In the genomic region with DNA sequence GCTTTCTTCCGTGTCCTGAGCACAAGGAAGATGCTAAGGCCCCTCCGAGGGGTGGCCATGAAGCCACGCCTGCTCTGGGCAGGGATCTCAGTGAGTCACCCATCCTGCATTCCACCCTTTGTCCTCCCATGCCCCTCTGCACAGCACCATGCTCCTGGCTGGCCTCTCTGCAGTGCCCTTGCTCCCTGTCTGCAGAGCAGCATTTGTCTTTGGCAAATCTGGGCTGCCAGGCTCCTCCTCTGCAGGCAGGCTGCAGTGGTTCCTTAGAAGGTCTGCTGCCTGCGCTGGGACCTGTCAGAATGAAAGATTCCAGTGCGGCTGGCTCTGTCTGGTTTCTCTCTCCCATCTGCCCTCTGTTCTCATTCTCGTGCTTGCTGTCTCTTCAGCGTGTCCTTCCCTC, we compare ENCODE assay signal across 8 mouse cellular contexts.
DNase-seq lines count a peak whose midpoint lies in the region; ATAC-seq and TF ChIP-seq lines count a peak whose summit lies in the region.

No protein-coding gene starts in this region.

- ATAC-seq in kidney, postnatal 0 days (replicated peaks; ENCODE audit: low FRiP score, low read depth): peak; percentile 86; the same call in 1 of the 2 replicates
- ATAC-seq in hindbrain, postnatal 0 days: peak; percentile 83

- no peak overlapping the region for H3K9ac ChIP-seq in kidney, postnatal 0 days (ENCODE audit: low read depth, low read length)
- H3K9ac ChIP-seq in hindbrain, postnatal 0 days (replicated peaks; ENCODE audit: low read length): no peak overlapping the region

- no peak for TF ChIP-seq CTCF in kidney, postnatal 0 days (IDR thresholded peaks at IDR 0.05; ENCODE audit: low read depth)
- no peak for TF ChIP-seq CTCF in hindbrain, postnatal 0 days (IDR thresholded peaks at IDR 0.05; ENCODE audit: low read depth)

- peak; percentile 32 for DNase-seq in kidney, postnatal 0 days (ENCODE audit: low spot score)
- no peak for DNase-seq in kidney, adult 11 months
- peak; percentile 62 for DNase-seq in embryo, embryonic 10 days (ENCODE audit: low spot score)
- peak; percentile 31 for DNase-seq in gastrocnemius, postnatal 25 days
- peak; percentile 76 for DNase-seq in hindbrain, postnatal 0 days (ENCODE audit: low spot score)
- DNase-seq in lung, postnatal 36 days: peak; percentile 4
- peak; percentile 37 for DNase-seq in right cerebral cortex, postnatal 14 days
- DNase-seq in thymus, adult 18-20 months: no peak

- H3K36me3 ChIP-seq in kidney, postnatal 0 days (ENCODE audit: insufficient read depth, low read length): no peaks in the 10 kb centered on the region
- H3K36me3 ChIP-seq in hindbrain, postnatal 0 days (ENCODE audit: insufficient read depth, low read length): no peaks in the 10 kb centered on the region

- no peaks in the 10 kb centered on the region for H3K4me1 ChIP-seq in kidney, postnatal 0 days (replicated peaks; ENCODE audit: insufficient read depth, low read length)
- peaks cover 13% of the 10 kb centered on the region for H3K4me1 ChIP-seq in hindbrain, postnatal 0 days (ENCODE audit: insufficient read depth, low read length)

- H3K9me3 ChIP-seq in kidney, postnatal 0 days (replicated peaks; ENCODE audit: low read length): no peaks in the 10 kb centered on the region
- no peaks in the 10 kb centered on the region for H3K9me3 ChIP-seq in hindbrain, postnatal 0 days (ENCODE audit: low read length)

- no peak overlapping the region for H3K27ac ChIP-seq in kidney, postnatal 0 days
- H3K27ac ChIP-seq in hindbrain, postnatal 0 days: peak overlapping the region; percentile 79

- H3K4me2 ChIP-seq in kidney, postnatal 0 days (ENCODE audit: low read length): no peak overlapping the region
- H3K4me2 ChIP-seq in hindbrain, postnatal 0 days (ENCODE audit: low read depth, low read length): 0 out of 2 replicates have a peak overlapping the region, but pooled peaks have one; percentile 18

- WGBS in kidney, postnatal 0 days: 12% methylated on average over 7 of the region's 7 CpGs
- whole genome bisulfite sequencing in hindbrain, postnatal 0 days: 8% methylated on average over 7 of the region's 7 CpGs

- H3K27me3 ChIP-seq in kidney, postnatal 0 days (ENCODE audit: insufficient read depth, low read length): no peaks in the 10 kb centered on the region
- no peaks in the 10 kb centered on the region for H3K27me3 ChIP-seq in hindbrain, postnatal 0 days (ENCODE audit: insufficient read depth, low read length)

- no peak overlapping the region for H3K4me3 ChIP-seq in kidney, postnatal 0 days (replicated peaks; ENCODE audit: low read depth, low read length)
- H3K4me3 ChIP-seq in hindbrain, postnatal 0 days (ENCODE audit: low read length): no peak overlapping the region

Comparison
In these comparisons a context has a peak if more than half of its experiments do, and no peak if none do; other contexts are left out.
1. DNase-seq: peak in kidney, postnatal 0 days (single experiment), embryo, embryonic 10 days (single experiment), gastrocnemius, postnatal 25 days (single experiment), hindbrain, postnatal 0 days (single experiment), lung, postnatal 36 days (single experiment) and right cerebral cortex, postnatal 14 days (single experiment); none in kidney, adult 11 months (single experiment) and thymus, adult 18-20 months (0 of 2).